Mouse (Mus musculus) megakaryocyte, embryonic 14.5 days (primary cell): ENCODE measurements at regions not wholly inside any gene's neighbourhood (a gene's known extent, or its start where the extent isn't known, plus 50 kb on each side); places are given as distances from the start of the nearest gene placed in this dataset.

Source experiments
- FLI1 ChIP-seq: IDR thresholded peaks from 2 replicates; pipeline ENCODE4 v1.6.1; 2012; ENCODE audit warnings: low read length, inconsistent platforms, mixed read lengths
- GATA1 ChIP-seq: IDR thresholded peaks from 3 replicates; pipeline ENCODE4 v1.6.1; 2012; ENCODE audit warnings: mixed read lengths, low read length, inconsistent platforms, borderline replicate concordance

DNA sequence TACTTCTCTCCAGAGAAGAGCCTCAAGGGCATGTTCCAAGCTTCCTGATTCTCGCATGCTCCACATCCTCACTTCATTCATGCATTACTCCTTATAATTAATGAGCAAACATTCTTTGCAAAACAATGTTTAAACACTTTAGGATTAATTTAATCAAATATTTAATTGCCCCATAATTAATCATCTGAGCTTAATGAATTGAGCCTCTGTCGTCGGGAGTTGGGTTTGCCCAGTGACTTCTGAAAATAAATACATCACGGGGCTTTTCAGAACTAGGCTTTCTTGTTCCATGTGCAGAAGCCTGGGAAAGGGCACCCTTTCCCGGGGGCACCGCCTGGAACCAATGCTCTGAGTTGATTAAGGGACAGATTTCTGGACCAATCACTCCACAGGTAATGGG, 135.1 kb downstream of the Wscd1 start:
- TF ChIP-seq GATA1: no peak
- TF ChIP-seq FLI1: no peak
